Mouse (Mus musculus) ES-Bruce4 (cell line): ENCODE data around the gene Scn2b.

Experiments
- CTCF ChIP-seq: IDR thresholded peaks from one replicate; pipeline ENCODE4 v1.8.1; 2011; ENCODE audit warnings: low read depth, low read length
- EP300 ChIP-seq: IDR thresholded peaks from 2 replicates; pipeline ENCODE4 v1.6.1; 2011; ENCODE audit warnings: low read depth, low read length; ENCODE audit not compliant: insufficient read depth
- POLR2A ChIP-seq: IDR thresholded peaks from one replicate; pipeline ENCODE4 v1.8.1; 2011; ENCODE audit warnings: low read length; ENCODE audit not compliant: insufficient read depth

- TF ChIP-seq POLR2A, result no peak
- TF ChIP-seq CTCF, result no peak
- TF ChIP-seq EP300, result no peak
Measured at GRCm38 (mm10) chr9:45119954-45120530, 2.5 kb downstream of the Scn2b start.
